Mouse (Mus musculus): Measurements from ENCODE around the gene Tamm41. TPM values are rescaled to one million over a fixed set of nuclear protein-coding genes. Genes with fewer than 3 reads are reported as not detected.

The Tamm41 gene
- polyA plus RNA-seq, 1 experiment from 2014 or later: 70.3 TPM

DNA sequence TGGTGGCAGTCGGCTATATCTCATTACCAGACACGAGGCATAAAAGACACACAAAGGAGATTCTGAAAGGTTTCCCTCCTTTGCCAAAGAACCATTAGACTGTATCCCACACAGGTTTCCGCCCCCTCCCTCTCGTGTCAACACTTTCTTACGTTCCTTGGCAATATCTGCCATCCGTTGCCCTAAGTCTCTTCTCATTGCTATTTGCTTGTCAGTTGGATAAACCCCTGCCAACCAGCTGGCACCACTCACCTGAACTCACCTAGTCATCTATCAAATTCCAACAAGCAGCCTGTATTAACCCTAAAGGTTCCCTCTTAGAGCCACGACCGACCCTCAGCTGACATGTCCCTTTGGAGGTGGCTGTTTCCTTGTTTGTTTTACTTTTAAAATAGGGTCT, 72.3 kb downstream of the Tamm41 start:
- Histone ChIP-seq H3K27me3 (replicated peaks; ENCODE audit: control insufficient read depth, insufficient read depth, low read length) (peaks cover 40% of the 10 kb centered on the region), H3K9me3 (ENCODE audit: control insufficient read depth, low read length) (no peaks in the 10 kb centered on the region), H3K4me1 (replicated peaks; ENCODE audit: control insufficient read depth, insufficient read depth, low read length) (peaks cover 10% of the 10 kb centered on the region), H3K36me3 (ENCODE audit: control insufficient read depth, insufficient read depth, low read length) (no peaks in the 10 kb centered on the region), H3K4me2 (no peak overlapping the region), H3K9ac (ENCODE audit: low read depth, low read length) (no peak overlapping the region), H3K4me3 (ENCODE audit: low read depth, low read length) (no peak overlapping the region), H3K27ac (ENCODE audit: low read depth, low read length) (no peak overlapping the region)
- DNase-seq (ENCODE audit: low spot score): no peak
- 66% methylated on average over 8 of the region's 8 CpGs for WGBS
- no peak for ATAC-seq (replicated peaks; ENCODE audit: low FRiP score)

DNA sequence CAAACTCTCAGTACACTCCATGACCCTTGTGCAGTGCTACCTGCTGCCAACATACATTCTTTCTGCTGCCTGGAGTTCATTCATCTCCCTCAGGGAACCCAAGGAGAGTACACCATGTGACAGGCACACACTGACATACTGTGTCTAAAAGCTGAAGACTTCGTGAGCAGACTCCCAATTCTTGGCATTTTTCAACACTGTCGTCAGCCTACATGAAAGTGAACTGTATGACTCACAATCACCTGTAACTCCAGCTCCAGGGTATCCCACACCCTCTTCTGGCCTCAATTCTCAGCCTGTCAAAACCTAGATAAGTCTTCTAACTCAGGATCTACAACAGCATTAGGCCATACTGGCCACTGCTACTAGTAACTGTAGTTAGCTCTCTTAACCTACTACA, 73.4 kb downstream of the Tamm41 start:
- ATAC-seq (replicated peaks; ENCODE audit: low FRiP score) (no peak), DNase-seq (ENCODE audit: low spot score) (no peak)
- Histone ChIP-seq H3K27me3 (replicated peaks; ENCODE audit: control insufficient read depth, insufficient read depth, low read length) (peaks cover 29% of the 10 kb centered on the region), H3K27ac (ENCODE audit: low read depth, low read length) (no peak overlapping the region), H3K4me3 (ENCODE audit: low read depth, low read length) (no peak overlapping the region), H3K4me1 (replicated peaks; ENCODE audit: control insufficient read depth, insufficient read depth, low read length) (peaks cover 5% of the 10 kb centered on the region), H3K36me3 (ENCODE audit: control insufficient read depth, insufficient read depth, low read length) (no peaks in the 10 kb centered on the region), H3K4me2 (no peak overlapping the region), H3K9me3 (ENCODE audit: control insufficient read depth, low read length) (no peaks in the 10 kb centered on the region), H3K9ac (ENCODE audit: low read depth, low read length) (no peak overlapping the region)
- 62% methylated on average over 2 of the region's 2 CpGs for WGBS

DNA sequence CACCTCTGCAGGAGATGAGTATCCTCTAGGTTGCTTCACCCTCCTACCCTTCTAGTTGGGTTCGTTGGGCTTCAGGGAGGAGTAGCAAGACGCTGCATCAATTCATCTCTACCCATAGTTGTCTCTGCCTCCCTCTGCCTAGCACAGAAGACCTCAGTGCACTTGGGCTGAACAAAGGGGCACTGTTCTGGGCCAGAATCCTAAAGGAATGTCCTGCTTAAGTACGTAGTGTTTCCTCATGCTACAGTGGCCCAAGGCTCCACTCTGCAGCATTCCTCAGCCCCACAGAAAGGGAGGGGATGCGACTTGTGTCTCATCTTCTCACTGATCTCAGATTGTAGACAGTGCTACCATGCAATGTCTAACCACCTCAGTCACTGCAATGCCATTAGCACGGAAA, 74.0 kb downstream of the Tamm41 start:
- H3K4me1 ChIP-seq (replicated peaks; ENCODE audit: control insufficient read depth, insufficient read depth, low read length): no peaks in the 10 kb centered on the region; the same call in 1 of the 2 replicates
- 68% methylated on average over 5 of the region's 5 CpGs for WGBS
- no peak overlapping the region for H3K27ac ChIP-seq (ENCODE audit: low read depth, low read length)
- H3K36me3 ChIP-seq (ENCODE audit: control insufficient read depth, insufficient read depth, low read length): no peaks in the 10 kb centered on the region
- H3K4me3 ChIP-seq (ENCODE audit: low read depth, low read length): no peak overlapping the region
- DNase-seq (ENCODE audit: low spot score): no peak
- no peak for ATAC-seq (replicated peaks; ENCODE audit: low FRiP score)
- H3K9ac ChIP-seq (ENCODE audit: low read depth, low read length): no peak overlapping the region
- no peak overlapping the region for H3K4me2 ChIP-seq
- H3K9me3 ChIP-seq (ENCODE audit: control insufficient read depth, low read length): no peaks in the 10 kb centered on the region
- peaks cover 23% of the 10 kb centered on the region for H3K27me3 ChIP-seq (replicated peaks; ENCODE audit: control insufficient read depth, insufficient read depth, low read length)

DNA sequence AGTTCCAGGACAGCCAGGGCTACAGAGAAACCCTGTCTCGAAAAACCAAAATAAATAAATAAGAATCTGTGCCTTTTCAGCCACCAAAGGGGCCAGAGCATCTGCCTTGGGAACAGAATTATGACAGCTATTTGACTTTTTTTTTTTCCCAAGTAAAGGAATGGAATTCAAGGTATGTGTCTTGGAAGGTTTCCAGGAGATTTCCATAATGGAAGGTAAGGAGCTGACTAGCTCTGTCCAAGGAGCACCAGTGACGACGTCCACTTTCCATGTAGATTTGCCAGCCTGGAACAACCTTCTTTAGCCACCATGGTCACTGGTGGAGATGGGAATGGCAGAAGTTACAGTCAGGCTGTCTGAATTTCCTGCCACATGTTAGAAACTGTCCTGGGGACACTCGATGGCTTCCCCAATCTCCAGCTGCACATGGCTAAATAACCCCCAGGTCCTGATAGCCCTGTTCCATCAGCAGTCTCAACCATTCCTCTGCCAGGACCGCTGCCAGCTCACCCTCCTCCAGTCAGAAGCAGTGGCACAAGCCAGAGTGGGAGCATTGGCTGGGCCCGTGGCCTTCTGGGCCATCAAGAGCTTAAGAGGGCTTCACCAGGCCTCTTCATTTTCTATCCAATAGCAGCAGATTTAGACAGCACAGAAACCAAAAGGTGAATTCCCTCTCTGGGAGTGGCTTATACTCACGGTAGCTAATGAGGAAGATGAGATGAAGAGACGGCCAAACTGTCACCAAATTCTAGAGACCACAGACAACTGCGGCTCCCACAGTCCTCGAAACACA, 76.2 kb downstream of the Tamm41 start:
- no peak overlapping the region for H3K4me2 ChIP-seq
- no peak overlapping the region for H3K27ac ChIP-seq (ENCODE audit: low read depth, low read length)
- H3K9me3 ChIP-seq (ENCODE audit: control insufficient read depth, low read length): no peaks in the 10 kb centered on the region
- ATAC-seq (replicated peaks; ENCODE audit: low FRiP score): no peak
- H3K4me3 ChIP-seq (ENCODE audit: low read depth, low read length): no peak overlapping the region
- 67% methylated on average over 10 of the region's 10 CpGs for WGBS
- H3K36me3 ChIP-seq (ENCODE audit: control insufficient read depth, insufficient read depth, low read length): no peaks in the 10 kb centered on the region
- H3K9ac ChIP-seq (ENCODE audit: low read depth, low read length): no peak overlapping the region
- DNase-seq (ENCODE audit: low spot score): no peak
- no peaks in the 10 kb centered on the region for H3K4me1 ChIP-seq (replicated peaks; ENCODE audit: control insufficient read depth, insufficient read depth, low read length)
- peaks cover 4% of the 10 kb centered on the region; the same call in 1 of the 2 replicates for H3K27me3 ChIP-seq (replicated peaks; ENCODE audit: control insufficient read depth, insufficient read depth, low read length)

DNA sequence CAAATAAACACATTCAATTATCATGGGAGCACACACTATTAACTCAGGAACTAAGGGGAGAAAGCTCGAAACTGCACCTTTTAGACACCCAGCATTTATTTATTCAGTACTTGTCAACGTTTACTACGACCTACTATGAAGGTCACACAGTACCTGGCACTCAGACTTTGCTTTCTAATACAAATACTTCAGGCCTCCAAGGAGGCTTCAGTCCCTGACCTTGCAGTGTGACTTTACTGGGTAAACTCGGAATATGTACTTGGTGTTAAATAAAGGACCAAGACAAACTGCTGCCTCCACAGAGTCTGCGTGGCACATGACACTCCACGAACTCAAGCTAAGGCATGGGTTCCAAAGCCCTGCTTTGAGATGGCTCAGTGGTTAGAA, 78.7 kb downstream of the Tamm41 start:
- H3K4me1 ChIP-seq (replicated peaks; ENCODE audit: control insufficient read depth, insufficient read depth, low read length): no peaks in the 10 kb centered on the region
- H3K4me3 ChIP-seq (ENCODE audit: low read depth, low read length): no peak overlapping the region
- no peak overlapping the region for H3K4me2 ChIP-seq
- WGBS: 71% methylated on average over 6 of the region's 6 CpGs
- H3K36me3 ChIP-seq (ENCODE audit: control insufficient read depth, insufficient read depth, low read length): no peaks in the 10 kb centered on the region
- no peak overlapping the region for H3K27ac ChIP-seq (ENCODE audit: low read depth, low read length)
- H3K9ac ChIP-seq (ENCODE audit: low read depth, low read length): no peak overlapping the region
- H3K27me3 ChIP-seq (replicated peaks; ENCODE audit: control insufficient read depth, insufficient read depth, low read length): no peaks in the 10 kb centered on the region
- DNase-seq (ENCODE audit: low spot score) (no peak), ATAC-seq (replicated peaks; ENCODE audit: low FRiP score) (no peak)
- no peaks in the 10 kb centered on the region for H3K9me3 ChIP-seq (ENCODE audit: control insufficient read depth, low read length)

DNA sequence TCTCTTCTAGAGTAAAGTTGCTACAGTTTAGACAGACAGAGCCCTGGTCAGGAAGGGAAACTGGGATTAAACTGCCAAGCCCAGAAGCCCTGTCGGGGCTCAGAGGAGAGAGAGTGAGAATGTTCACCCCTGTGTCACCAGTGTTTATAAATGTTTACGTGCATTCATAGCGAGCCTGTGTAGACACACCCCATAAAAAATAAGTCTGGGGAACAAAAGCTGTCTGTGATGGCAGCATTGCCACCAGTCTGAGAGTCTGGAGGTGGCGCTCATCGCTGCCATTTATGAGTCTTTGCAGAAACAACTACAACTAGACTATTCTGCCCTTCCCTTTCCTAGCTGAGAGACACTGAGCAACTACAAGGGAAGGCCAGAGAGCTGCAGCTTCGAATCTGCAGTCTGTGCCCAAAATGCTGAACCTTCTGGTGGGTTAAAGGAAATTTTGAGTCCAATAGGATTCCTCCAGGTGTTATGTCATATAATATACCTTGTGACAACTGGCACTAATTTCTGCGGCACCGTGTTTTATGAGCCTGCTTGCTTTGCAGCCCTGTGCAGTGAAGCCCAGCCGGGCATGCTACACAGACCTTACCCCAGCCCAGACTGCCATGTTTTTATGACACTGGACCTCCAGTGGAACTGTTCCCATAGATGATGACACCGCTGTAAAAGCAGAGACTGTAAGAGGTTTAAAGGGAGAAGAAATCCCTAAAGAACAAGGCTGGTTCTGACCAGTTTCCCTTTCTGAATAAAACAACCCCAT, 79.2 kb downstream of the Tamm41 start:
- Histone ChIP-seq H3K36me3 (ENCODE audit: control insufficient read depth, insufficient read depth, low read length) (no peaks in the 10 kb centered on the region), H3K27ac (ENCODE audit: low read depth, low read length) (no peak overlapping the region), H3K27me3 (replicated peaks; ENCODE audit: control insufficient read depth, insufficient read depth, low read length) (no peaks in the 10 kb centered on the region), H3K4me3 (ENCODE audit: low read depth, low read length) (no peak overlapping the region), H3K4me1 (replicated peaks; ENCODE audit: control insufficient read depth, insufficient read depth, low read length) (no peaks in the 10 kb centered on the region), H3K4me2 (no peak overlapping the region), H3K9ac (ENCODE audit: low read depth, low read length) (no peak overlapping the region), H3K9me3 (ENCODE audit: control insufficient read depth, low read length) (no peaks in the 10 kb centered on the region)
- 76% methylated on average over 10 of the region's 10 CpGs for WGBS
- DNase-seq (ENCODE audit: low spot score): no peak
- ATAC-seq (replicated peaks; ENCODE audit: low FRiP score): no peak

DNA sequence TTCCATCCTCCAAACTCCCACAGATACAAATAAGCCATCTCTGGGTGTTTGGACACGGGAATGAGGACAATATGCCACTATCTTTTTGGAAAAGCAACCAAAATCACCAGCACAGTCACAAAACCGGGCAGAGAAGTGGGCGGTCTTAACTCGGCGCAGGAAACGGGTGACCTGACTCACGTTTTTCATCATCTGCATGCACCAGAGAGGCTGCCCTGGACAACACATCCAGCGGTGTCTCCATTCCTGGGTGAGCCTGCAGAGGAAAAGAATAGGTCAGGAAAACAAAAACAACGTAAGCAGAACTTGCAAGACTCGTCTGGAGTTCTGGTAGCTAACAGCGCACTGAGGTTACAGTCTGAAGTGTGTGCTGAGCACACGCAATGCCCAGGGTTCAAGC, 79.9 kb downstream of the Tamm41 start:
- Histone ChIP-seq H3K4me2 (no peak overlapping the region), H3K9ac (ENCODE audit: low read depth, low read length) (no peak overlapping the region), H3K4me3 (ENCODE audit: low read depth, low read length) (no peak overlapping the region), H3K27me3 (replicated peaks; ENCODE audit: control insufficient read depth, insufficient read depth, low read length) (no peaks in the 10 kb centered on the region), H3K27ac (ENCODE audit: low read depth, low read length) (no peak overlapping the region), H3K4me1 (replicated peaks; ENCODE audit: control insufficient read depth, insufficient read depth, low read length) (no peaks in the 10 kb centered on the region), H3K9me3 (ENCODE audit: control insufficient read depth, low read length) (no peaks in the 10 kb centered on the region), H3K36me3 (ENCODE audit: control insufficient read depth, insufficient read depth, low read length) (no peaks in the 10 kb centered on the region)
- no peak for DNase-seq (ENCODE audit: low spot score)
- no peak for ATAC-seq (replicated peaks; ENCODE audit: low FRiP score)
- WGBS: 68% methylated on average over 12 of the region's 12 CpGs

DNA sequence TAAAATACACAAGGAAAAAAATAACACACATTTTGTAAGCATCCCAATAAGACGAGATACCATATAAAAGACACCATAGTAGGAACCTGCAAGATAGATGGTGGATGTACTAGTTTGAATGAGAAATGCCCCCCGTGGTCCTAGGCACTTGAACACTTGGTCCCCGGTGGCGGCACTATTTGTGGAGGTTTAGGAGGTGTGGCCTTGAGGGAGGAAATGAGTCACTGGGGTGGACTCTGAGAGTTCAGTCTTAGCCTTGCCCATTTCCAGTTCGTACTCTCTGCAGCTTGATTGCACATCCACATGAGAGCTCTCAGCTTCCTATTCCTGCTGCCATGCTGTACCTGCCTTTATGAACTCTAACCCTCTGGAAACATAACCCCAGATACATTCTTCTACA, 83.2 kb downstream of the Tamm41 start:
- Histone ChIP-seq H3K36me3 (ENCODE audit: control insufficient read depth, insufficient read depth, low read length) (no peaks in the 10 kb centered on the region), H3K9me3 (ENCODE audit: control insufficient read depth, low read length) (no peaks in the 10 kb centered on the region), H3K9ac (ENCODE audit: low read depth, low read length) (no peak overlapping the region), H3K4me1 (replicated peaks; ENCODE audit: control insufficient read depth, insufficient read depth, low read length) (no peaks in the 10 kb centered on the region), H3K4me2 (no peak overlapping the region), H3K4me3 (ENCODE audit: low read depth, low read length) (no peak overlapping the region), H3K27me3 (replicated peaks; ENCODE audit: control insufficient read depth, insufficient read depth, low read length) (no peaks in the 10 kb centered on the region), H3K27ac (ENCODE audit: low read depth, low read length) (no peak overlapping the region)
- no peak for DNase-seq (ENCODE audit: low spot score)
- WGBS: 53% methylated on average over 5 of the region's 5 CpGs
- ATAC-seq (replicated peaks; ENCODE audit: low FRiP score): no peak

Data from liver, embryonic 11.5 days (tissue).